Mouse (Mus musculus) heart, embryonic 16.5 days (tissue): ENCODE data around the gene Bloc1s6. TPM values are rescaled to one million over a fixed set of nuclear protein-coding genes. Genes with fewer than 3 reads are reported as not detected.

Experiments used
- ATAC-seq: fragments of 200-750 bp; cut with Nextera tagmentation; replicated peaks from 2 replicates; pipeline ENCODE4 v1.8.0; 2017; ENCODE audit warnings: moderate number of reproducible peaks; ENCODE audit not compliant: insufficient read depth, low FRiP score; ENCODE audit errors: extremely low read depth
- H3K27ac ChIP-seq: fragments of 300-500 bp; sonication (generic); 2 replicates; pipeline ENCODE4 v1.5.1; 2014; ENCODE audit warnings: mild to moderate bottlenecking, low read length, control low read depth, moderate library complexity
- H3K27me3 ChIP-seq: fragments of 300-500 bp; sonication (generic); 2 replicates; pipeline ENCODE4 v1.6.1; 2014; ENCODE audit warnings: low read length, mixed read lengths; ENCODE audit not compliant: control insufficient read depth, insufficient read depth
- H3K36me3 ChIP-seq: fragments of 300-500 bp; sonication (generic); 2 replicates; pipeline ENCODE4 v1.6.1; 2014; ENCODE audit not compliant: control insufficient read depth, insufficient read depth
- H3K4me1 ChIP-seq: fragments of 300-500 bp; sonication (generic); 2 replicates; pipeline ENCODE4 v1.6.1; 2014; ENCODE audit warnings: low read length, mixed read lengths; ENCODE audit not compliant: control insufficient read depth, insufficient read depth
- H3K4me2 ChIP-seq: fragments of 300-500 bp; sonication (generic); 2 replicates; pipeline ENCODE4 v1.6.1; 2014; ENCODE audit warnings: low read depth, mild to moderate bottlenecking, control low read depth, low read length
- H3K4me3 ChIP-seq: fragments of 300-500 bp; sonication (generic); 2 replicates; pipeline ENCODE4 v1.5.1; 2014; ENCODE audit warnings: mild to moderate bottlenecking, control low read depth, low read length
- H3K9ac ChIP-seq: fragments of 300-500 bp; sonication (generic); 2 replicates; pipeline ENCODE4 v1.6.1; 2014; ENCODE audit warnings: low read length, control low read depth
- H3K9me3 ChIP-seq: fragments of 300-500 bp; sonication (generic); replicated peaks from 2 replicates; pipeline ENCODE4 v1.6.1; 2016; ENCODE audit warnings: low read length; ENCODE audit not compliant: control insufficient read depth
- WGBS: fragments of 180-500 bp; shearing (Covaris S2); extraction: QIAGEN DNeasy Blood & Tissue Kit; methylation state at CpG from one replicate; pipeline ENCODE4 v1.1.7; 2014; 5-methylcytosine and 5-hydroxymethylcytosine counted together
- polyA plus RNA-seq: library from polyadenylated mRNA; unstranded; fragments of >200 nt; fragmentation: Nextera tagmentation; extraction: Ambion mirVana; gene quantifications from 2 replicates; pipeline ENCODE4 v1.2.1, GENCODE M21; 2015

Bloc1s6 gene
- polyA plus RNA-seq, 1 experiment from 2014 or later, result 36.0 TPM

- H3K4me2 ChIP-seq, result no peak overlapping the region
- H3K9me3 ChIP-seq, result no peaks in the 10 kb centered on the region
- no peaks in the 10 kb centered on the region for H3K4me1 ChIP-seq
- no peaks in the 10 kb centered on the region for H3K36me3 ChIP-seq
- no peak overlapping the region for H3K4me3 ChIP-seq
- no peak for ATAC-seq
- 65% methylated on average over 6 of the region's 6 CpGs for WGBS
- H3K27me3 ChIP-seq, result no peaks in the 10 kb centered on the region
- H3K9ac ChIP-seq, result no peak overlapping the region
- H3K27ac ChIP-seq, result no peak overlapping the region
Observed at GRCm38 (mm10) chr2:122789730-122790129, 51.4 kb downstream of the Bloc1s6 start.

Other genes starting within 250 kb of the Bloc1s6 start
- gene Gatm, start 127.2 kb upstream of the Bloc1s6 start, polyA plus RNA-seq, result 8.3 and 10.5 TPM in 2 replicates
- 0.90 and 4.4 TPM in 2 replicates for gene AA467197, start 101.5 kb upstream of the Bloc1s6 start, polyA plus RNA-seq
- 4.6 and 4.7 TPM in 2 replicates for gene Slc30a4, start 35.8 kb upstream of the Bloc1s6 start, polyA plus RNA-seq
- 6.7 and 7.7 TPM in 2 replicates for gene Sqor, start 26.7 kb downstream of the Bloc1s6 start, polyA plus RNA-seq